Mouse (Mus musculus) 416B (cell line): ENCODE measurements around the gene 9130019O22Rik.
"Not testable (repeated sequence)": the region's sequence is repeated elsewhere in the genome, so short reads cannot be mapped to it uniquely, and the experiment has no call there.

Source experiments
- DNase-seq: peaks from one replicate; pipeline ENCODE4 v3.0.0; 2011; ENCODE audit warnings: low read depth

The 9130019O22Rik gene

GRCm38 (mm10) chr7:127375271-127376245 lies 11.4 kb downstream of the 9130019O22Rik start, which contains the start of gene Zfp747:
Gene Zfp747 (minus strand): TSS chr7:127376050.
- DNase-seq: peak; percentile 98

GRCm38 (mm10) chr7:127371870-127372269 lies 15.1 kb downstream of the 9130019O22Rik start:
- DNase-seq: peak; percentile 44

DNA sequence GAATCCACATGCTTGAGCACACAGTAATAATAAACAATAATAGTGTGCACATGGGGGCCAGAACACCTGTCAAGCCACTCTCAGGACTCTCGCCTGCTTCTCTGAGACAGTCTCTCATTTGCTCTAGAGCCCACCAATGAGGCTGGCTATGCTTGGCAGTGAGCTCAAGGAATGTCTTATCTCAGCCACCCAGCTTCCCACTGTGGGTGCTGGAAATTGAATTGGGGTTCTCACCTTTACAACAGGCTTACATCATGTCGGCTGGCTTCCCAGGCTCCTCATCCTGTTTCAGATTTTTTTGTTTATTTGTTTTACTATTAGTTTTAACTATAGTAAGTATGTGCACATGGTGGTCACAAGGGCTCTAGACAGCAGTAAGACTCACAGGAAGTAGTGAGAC lies 15.8 kb downstream of the 9130019O22Rik start:
- no peak for DNase-seq

DNA sequence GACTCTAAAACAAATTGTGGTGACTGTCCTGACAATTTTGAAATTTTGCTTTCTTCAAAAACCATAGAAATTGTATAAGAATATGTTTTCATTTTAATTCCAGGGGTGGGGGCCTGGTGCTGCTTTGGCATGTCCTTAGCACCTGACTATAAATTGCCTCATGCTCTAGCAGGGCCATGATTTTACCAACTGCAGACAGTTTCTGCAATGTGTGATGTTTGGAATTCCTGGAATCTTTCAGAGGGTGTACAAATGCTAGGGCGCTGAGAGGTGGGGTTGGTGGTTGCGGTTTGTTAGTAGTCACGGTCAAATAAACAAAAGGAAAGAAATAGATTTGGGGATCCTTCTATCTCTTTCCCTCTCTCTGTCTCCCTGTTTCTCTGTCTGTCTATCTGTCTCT lies 20.7 kb downstream of the 9130019O22Rik start:
- no peak for DNase-seq

DNA sequence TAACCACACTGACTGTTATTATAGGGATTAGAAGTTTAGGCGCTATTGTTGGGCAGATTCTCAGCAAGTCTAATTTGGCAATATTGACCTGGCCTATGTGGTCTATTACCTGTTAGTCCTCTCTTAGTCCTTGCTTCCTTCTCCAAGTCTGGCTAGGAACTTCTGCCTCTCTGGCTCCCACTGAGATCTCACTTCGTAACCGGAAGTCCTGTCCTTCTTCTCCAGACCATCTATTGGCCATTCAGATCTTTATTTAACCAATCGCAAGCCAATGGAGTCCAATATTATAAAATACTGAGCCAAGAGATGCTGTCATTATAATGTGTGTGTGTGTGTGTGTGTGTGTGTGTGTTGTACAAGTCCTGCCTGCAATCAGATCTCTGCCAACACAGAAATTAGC lies 22.8 kb downstream of the 9130019O22Rik start:
- DNase-seq: no peak

- no peak for DNase-seq
These were observed 23.5 kb downstream of the 9130019O22Rik start for GRCm38 (mm10) chr7:127363475-127363921.

DNA sequence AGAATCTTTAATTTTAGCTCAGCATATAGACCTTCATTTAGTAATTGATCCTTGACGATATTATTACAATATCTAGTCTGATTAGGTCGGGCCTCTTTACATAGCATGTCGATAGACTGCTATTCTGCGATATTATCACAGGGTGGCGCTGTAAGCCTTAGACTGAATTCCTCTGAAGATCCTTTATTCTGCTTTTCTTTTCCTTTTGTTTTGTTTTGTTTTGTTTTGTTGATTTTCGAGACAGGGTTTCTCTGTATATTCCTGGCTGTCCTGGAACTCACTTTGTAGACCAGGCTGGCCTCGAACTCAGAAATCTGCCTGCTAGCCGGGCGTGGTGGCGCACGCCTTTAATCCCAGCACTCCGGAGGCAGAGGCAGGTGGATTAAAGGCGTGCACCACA lies 24.5 kb downstream of the 9130019O22Rik start:
- peak; percentile 83 for DNase-seq

DNA sequence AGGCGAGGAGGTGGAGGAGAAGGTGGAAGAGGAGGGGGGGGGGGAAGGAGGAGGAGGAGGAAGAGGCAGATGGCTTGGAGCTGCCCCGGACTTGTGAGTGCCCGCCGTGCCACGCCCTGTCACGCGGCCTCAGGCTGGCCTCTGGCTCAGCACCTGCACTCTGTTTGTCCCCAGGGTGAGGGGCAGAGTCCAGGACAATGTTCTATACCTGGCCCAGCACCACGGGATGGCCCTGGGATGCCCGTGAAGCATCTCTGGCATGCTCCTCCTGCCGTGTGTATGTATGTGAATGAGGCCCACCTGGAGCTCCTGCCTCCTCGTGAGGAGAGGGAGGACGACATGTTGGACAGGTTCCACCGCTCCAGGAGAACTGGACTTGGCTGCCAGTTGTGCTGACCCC lies 25.5 kb downstream of the 9130019O22Rik start:
- no peak for DNase-seq

- DNase-seq: no peak
These were observed 26.7 kb downstream of the 9130019O22Rik start for GRCm38 (mm10) chr7:127360265-127360664.

DNA sequence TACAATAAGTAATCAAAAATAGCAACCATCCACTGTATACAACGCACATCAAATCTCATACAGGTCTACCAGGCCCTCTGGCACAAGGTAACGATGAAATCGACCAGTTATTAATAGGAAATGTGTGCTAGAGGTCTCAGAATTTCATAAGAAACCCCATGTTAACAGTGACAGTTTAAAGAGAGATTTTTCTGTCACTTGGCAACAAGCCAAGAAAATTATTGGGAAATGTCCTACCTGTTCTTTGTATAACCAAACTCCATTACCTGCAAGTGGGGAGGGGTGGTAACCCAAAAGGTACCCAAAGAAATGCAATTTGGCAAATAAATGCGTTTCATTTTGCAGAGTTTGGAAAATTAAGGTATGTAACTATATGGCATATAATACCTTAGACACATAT lies 28.5 kb downstream of the 9130019O22Rik start:
- DNase-seq: no peak

DNA sequence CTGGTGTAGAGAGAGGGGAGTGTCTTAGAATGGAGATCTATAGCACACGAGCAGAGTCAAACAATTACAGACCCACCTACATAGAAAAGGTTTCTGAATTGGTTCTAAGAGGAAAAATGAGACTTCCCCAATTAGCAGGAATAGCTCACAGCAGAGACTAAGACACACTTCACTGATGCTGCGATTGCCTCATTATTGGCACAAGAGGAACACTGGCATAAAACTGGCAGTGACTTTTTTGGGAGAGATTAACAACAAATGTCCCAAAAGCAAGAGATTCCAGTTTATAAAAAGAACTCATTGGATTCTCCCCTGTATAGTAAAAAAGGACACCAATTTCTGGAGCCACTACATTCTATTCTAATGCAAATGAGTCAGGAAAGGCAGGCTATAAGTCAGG lies 29.1 kb downstream of the 9130019O22Rik start:
- DNase-seq: no peak

GRCm38 (mm10) chr7:127355796-127356195 lies 31.2 kb downstream of the 9130019O22Rik start:
- peak; percentile 63 for DNase-seq

DNA sequence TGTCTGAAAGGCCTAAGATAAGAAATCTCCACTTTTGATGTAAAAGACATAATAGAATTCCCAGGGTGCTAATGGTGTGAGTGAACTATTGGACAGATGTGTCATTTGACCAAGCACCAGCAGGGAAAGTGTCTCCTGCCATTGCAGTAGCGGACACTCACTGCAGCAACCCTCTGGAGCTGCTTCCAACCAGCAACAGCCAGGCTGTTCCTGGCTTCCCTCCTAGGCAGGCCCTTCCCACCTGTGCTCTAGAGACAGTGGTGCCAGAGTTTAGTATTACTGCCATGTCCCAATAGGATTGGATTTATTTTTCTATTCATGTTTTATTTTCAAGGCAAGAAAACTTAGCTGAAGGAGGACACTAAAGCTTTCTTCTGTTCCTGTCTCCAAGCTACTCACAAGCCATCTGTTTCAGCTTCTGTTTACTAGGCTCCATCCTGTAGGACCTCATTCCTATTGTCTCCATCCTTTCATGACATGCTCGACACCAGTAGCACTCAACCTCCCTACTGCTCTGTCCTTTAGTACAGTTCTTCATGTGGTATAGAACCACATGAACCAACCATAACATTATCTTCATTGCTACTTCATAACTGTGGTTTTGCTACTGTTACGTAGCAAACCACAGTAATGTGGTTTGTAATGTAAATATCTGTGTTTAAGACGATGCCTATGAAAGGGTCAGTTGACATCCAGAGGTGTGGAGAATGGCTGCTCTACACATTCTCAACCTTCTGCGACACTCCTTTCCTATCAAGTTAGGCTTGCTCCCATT lies 35.5 kb downstream of the 9130019O22Rik start:
- DNase-seq: peak; percentile 81

DNA sequence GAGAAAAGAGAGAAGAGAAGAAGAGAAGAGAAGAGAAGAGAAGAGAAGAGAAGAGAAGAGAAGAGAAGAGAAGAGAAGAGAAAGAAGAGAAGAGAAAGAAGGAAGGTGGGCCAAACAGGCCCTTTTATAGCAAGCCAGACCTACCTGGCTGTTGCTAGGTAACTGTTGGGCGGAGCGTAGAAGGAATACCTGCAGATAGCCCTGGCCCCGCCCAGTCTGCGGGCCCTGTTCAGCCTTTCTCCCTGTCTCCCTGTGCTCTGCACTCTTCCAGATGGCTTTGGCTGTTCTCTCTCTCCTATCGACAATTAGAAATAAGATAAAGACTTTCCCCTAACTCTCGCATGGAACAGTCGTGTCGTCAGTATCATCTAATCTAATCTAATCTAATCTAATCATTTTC lies 40.3 kb downstream of the 9130019O22Rik start:
- no peak for DNase-seq

- DNase-seq: peak; percentile 94
These were observed 41.2 kb downstream of the 9130019O22Rik start, which contains the start of gene Zfp768 for GRCm38 (mm10) chr7:127345512-127346325. Gene Zfp768 (minus strand): TSS chr7:127345589.

DNA sequence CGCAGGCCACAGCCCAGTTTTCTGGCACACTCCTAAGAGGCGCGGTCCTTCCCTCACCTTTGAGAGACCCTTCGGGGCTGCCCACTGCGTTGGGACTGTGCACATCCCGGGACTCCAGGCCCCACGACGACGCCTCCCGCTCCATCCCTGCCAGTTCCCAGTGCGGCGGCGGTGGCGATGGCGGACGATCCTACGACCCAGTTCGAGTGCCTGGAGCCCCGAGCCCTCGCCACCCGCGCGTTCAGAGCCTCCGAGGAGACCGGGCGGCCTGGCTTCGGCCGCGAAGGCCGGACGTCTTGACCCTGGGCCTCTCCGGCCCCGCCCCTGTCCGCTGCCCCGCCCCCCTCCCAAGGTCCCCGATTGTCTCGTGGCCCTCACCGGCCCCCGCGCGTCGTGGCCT lies 41.9 kb downstream of the 9130019O22Rik start:
- DNase-seq: no peak

DNA sequence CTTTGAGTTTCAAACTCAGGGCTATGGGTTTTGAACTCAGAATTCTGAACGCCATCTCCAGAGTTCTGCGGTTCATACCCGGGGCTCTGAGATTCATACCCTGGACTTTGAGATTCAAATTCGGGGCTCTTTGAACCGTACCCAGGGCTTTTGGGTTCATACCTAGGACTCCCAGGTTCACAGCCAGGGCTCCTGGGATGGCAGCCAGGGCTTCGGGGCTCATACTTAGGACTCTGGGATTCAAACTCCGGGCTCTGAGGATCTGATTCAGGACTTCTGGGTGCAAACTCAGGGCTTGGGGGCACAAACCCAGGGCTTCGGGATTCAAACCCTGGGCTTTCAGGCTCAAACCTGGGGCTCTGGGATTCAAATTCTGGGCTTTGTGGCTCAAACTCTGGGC lies 42.6 kb downstream of the 9130019O22Rik start:
- DNase-seq: no peak

DNA sequence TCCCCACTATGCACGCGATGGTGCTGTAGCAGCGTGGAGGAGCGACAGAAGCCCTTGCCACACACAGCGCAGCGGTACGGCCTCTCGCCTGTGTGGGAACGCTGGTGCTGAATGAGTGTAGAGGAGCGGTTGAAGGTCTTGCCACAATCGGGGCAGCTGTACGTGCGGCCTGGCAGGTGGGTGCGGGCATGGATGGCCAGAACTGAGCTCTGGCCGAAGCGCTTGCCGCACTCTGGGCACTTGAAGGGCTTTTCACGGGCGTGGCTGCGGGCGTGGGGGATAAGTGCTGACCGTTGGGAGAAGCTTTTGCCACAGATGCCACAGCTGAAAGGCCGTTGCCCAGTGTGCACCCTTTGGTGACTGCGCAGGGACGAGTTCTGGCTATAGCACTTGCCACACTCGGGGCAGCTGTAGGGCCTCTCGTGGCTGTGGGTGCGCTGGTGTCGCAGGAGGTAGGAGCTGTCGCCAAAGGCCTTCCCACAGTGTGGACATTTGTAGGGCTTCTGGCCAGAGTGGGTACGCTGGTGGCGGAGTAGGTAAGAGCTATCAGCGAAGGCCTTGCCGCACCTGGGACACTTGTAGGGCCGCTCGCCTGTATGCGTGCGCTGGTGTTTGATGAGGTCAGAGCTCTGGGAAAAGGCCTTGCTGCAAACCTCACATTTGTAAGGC lies 43.5 kb downstream of the 9130019O22Rik start:
- DNase-seq: no peak

GRCm38 (mm10) chr7:127342888-127343287 lies 44.1 kb downstream of the 9130019O22Rik start:
- no peak for DNase-seq

GRCm38 (mm10) chr7:127342332-127342731 lies 44.6 kb downstream of the 9130019O22Rik start:
- peak; percentile 64 for DNase-seq

- not testable (repeated sequence) for DNase-seq
These were observed 45.1 kb downstream of the 9130019O22Rik start for GRCm38 (mm10) chr7:127341861-127342260.
